Mouse (Mus musculus) embryo, embryonic 11 days (tissue): Measurements from ENCODE around the gene Nkx1-1.
A peak's percentile ranks its signal among the peaks of the same experiment; 100 is the strongest.

Experiments used
- DNase-seq: peaks from one replicate; pipeline ENCODE4 v3.0.0-alpha.2; 2015

Gene Nkx1-1

GRCm38 (mm10) chr5:33433201-33434138 lies at the start of gene Nkx1-1:
Gene Nkx1-1, minus strand, starts transcription at chr5:33433976.
- peak; percentile 46 for DNase-seq

GRCm38 (mm10) chr5:33481318-33481685 lies 47.5 kb upstream of the Nkx1-1 start:
- no peak for DNase-seq

GRCm38 (mm10) chr5:33480582-33481317 lies 47.0 kb upstream of the Nkx1-1 start:
- DNase-seq, result peak; percentile 29

- DNase-seq, result no peak
Observed at GRCm38 (mm10) chr5:33465464-33465863, 31.7 kb upstream of the Nkx1-1 start.

GRCm38 (mm10) chr5:33464390-33464789 lies 30.6 kb upstream of the Nkx1-1 start:
- no peak for DNase-seq

GRCm38 (mm10) chr5:33459111-33459510 lies 25.3 kb upstream of the Nkx1-1 start:
- DNase-seq, result no peak

- DNase-seq, result no peak
Observed at GRCm38 (mm10) chr5:33458132-33458622, 24.4 kb upstream of the Nkx1-1 start.

- DNase-seq, result no peak
Observed at GRCm38 (mm10) chr5:33455737-33456136, 22.0 kb upstream of the Nkx1-1 start.

- no peak for DNase-seq
Observed at GRCm38 (mm10) chr5:33443794-33444193, 10.0 kb upstream of the Nkx1-1 start.

- DNase-seq, result peak; percentile 69
Observed at GRCm38 (mm10) chr5:33442927-33443710, 9.3 kb upstream of the Nkx1-1 start.

GRCm38 (mm10) chr5:33438214-33438613 lies 4.4 kb upstream of the Nkx1-1 start:
- peak; percentile 95 for DNase-seq

- no peak for DNase-seq
Observed at GRCm38 (mm10) chr5:33435941-33436340, 2.2 kb upstream of the Nkx1-1 start.

GRCm38 (mm10) chr5:33435151-33435550 lies 1.4 kb upstream of the Nkx1-1 start:
- DNase-seq, result peak; percentile 28

GRCm38 (mm10) chr5:33434141-33434780 lies 485 bp upstream of the Nkx1-1 start:
- DNase-seq, result peak; percentile 41

GRCm38 (mm10) chr5:33432057-33432935 lies 1.5 kb downstream of the Nkx1-1 start:
- peak; percentile 42 for DNase-seq

- peak; percentile 54 for DNase-seq
Observed at GRCm38 (mm10) chr5:33431173-33432005, 2.4 kb downstream of the Nkx1-1 start.

- peak; percentile 37 for DNase-seq
Observed at GRCm38 (mm10) chr5:33430511-33431172, 3.1 kb downstream of the Nkx1-1 start.

- peak; percentile 8 for DNase-seq
Observed at GRCm38 (mm10) chr5:33430106-33430505, 3.7 kb downstream of the Nkx1-1 start.

- DNase-seq, result no peak
Observed at GRCm38 (mm10) chr5:33427461-33427860, 6.3 kb downstream of the Nkx1-1 start.

GRCm38 (mm10) chr5:33420313-33420712 lies 13.5 kb downstream of the Nkx1-1 start:
- DNase-seq, result no peak
